Mouse (Mus musculus): ENCODE measurements at regions not wholly inside any gene's neighbourhood (a gene's known extent, or its start where the extent isn't known, plus 50 kb on each side); places are given as distances from the start of the nearest gene placed in this dataset.

- Histone ChIP-seq H3K4me2 (ENCODE audit: low read depth, low read length) (no peak overlapping the region), H3K27ac (replicated peaks; ENCODE audit: low read depth, low read length) (no peak overlapping the region), H3K36me3 (replicated peaks; ENCODE audit: control insufficient read depth, insufficient read depth, low read depth, low read length) (no peaks in the 10 kb centered on the region), H3K9me3 (replicated peaks; ENCODE audit: control insufficient read depth, low read length) (no peaks in the 10 kb centered on the region), H3K9ac (replicated peaks; ENCODE audit: low read length) (no peak overlapping the region), H3K4me1 (ENCODE audit: control insufficient read depth, insufficient read depth, low read length) (no peaks in the 10 kb centered on the region), H3K27me3 (ENCODE audit: control insufficient read depth, insufficient read depth, low read length) (no peaks in the 10 kb centered on the region), H3K4me3 (ENCODE audit: low read depth, low read length) (no peak overlapping the region)
- DNase-seq (ENCODE audit: low spot score) (no peak), ATAC-seq (replicated peaks; ENCODE audit: insufficient number of reproducible peaks, low FRiP score, low TSS enrichment, low read depth) (no peak)
- WGBS, result 67% methylated on average over 2 of the region's 2 CpGs
Measured at GRCm38 (mm10) chr5:148739672-148740071, 187.1 kb upstream of the Ubl3 start.

GRCm38 (mm10) chr5:148739141-148739540, 186.6 kb upstream of the Ubl3 start:
- no peaks in the 10 kb centered on the region for H3K4me1 ChIP-seq (ENCODE audit: control insufficient read depth, insufficient read depth, low read length)
- WGBS, result 69% methylated on average over 3 of the region's 3 CpGs

GRCm38 (mm10) chr5:148729541-148729940, 177.0 kb upstream of the Ubl3 start:
- ATAC-seq (replicated peaks; ENCODE audit: insufficient number of reproducible peaks, low FRiP score, low TSS enrichment, low read depth), result no peak
- H3K9me3 ChIP-seq (replicated peaks; ENCODE audit: control insufficient read depth, low read length), result no peaks in the 10 kb centered on the region
- no peaks in the 10 kb centered on the region for H3K27me3 ChIP-seq (ENCODE audit: control insufficient read depth, insufficient read depth, low read length)
- no peak overlapping the region for H3K4me3 ChIP-seq (ENCODE audit: low read depth, low read length)
- 92% methylated on average over 15 of the region's 15 CpGs for WGBS
- no peak overlapping the region for H3K27ac ChIP-seq (replicated peaks; ENCODE audit: low read depth, low read length)
- H3K36me3 ChIP-seq (replicated peaks; ENCODE audit: control insufficient read depth, insufficient read depth, low read depth, low read length), result no peaks in the 10 kb centered on the region
- no peaks in the 10 kb centered on the region for H3K4me1 ChIP-seq (ENCODE audit: control insufficient read depth, insufficient read depth, low read length)
- no peak overlapping the region for H3K9ac ChIP-seq (replicated peaks; ENCODE audit: low read length)
- no peak overlapping the region for H3K4me2 ChIP-seq (ENCODE audit: low read depth, low read length)
- DNase-seq (ENCODE audit: low spot score), result no peak

More at GRCm38 (mm10) chr5:148739141-148739540, 186.6 kb upstream of the Ubl3 start:
- DNase-seq (ENCODE audit: low spot score), result no peak
- H3K36me3 ChIP-seq (replicated peaks; ENCODE audit: control insufficient read depth, insufficient read depth, low read depth, low read length), result no peaks in the 10 kb centered on the region
- no peaks in the 10 kb centered on the region for H3K9me3 ChIP-seq (replicated peaks; ENCODE audit: control insufficient read depth, low read length)
- H3K9ac ChIP-seq (replicated peaks; ENCODE audit: low read length), result no peak overlapping the region
- no peak overlapping the region for H3K4me3 ChIP-seq (ENCODE audit: low read depth, low read length)
- ATAC-seq (replicated peaks; ENCODE audit: insufficient number of reproducible peaks, low FRiP score, low TSS enrichment, low read depth), result no peak
- no peak overlapping the region for H3K4me2 ChIP-seq (ENCODE audit: low read depth, low read length)
- H3K27ac ChIP-seq (replicated peaks; ENCODE audit: low read depth, low read length), result no peak overlapping the region
- H3K27me3 ChIP-seq (ENCODE audit: control insufficient read depth, insufficient read depth, low read length), result no peaks in the 10 kb centered on the region

- no peaks in the 10 kb centered on the region for H3K4me1 ChIP-seq (ENCODE audit: control insufficient read depth, insufficient read depth, low read length)
- H3K4me2 ChIP-seq (ENCODE audit: low read depth, low read length), result no peak overlapping the region
- H3K36me3 ChIP-seq (replicated peaks; ENCODE audit: control insufficient read depth, insufficient read depth, low read depth, low read length), result no peaks in the 10 kb centered on the region
- H3K9ac ChIP-seq (replicated peaks; ENCODE audit: low read length), result no peak overlapping the region
- H3K4me3 ChIP-seq (ENCODE audit: low read depth, low read length), result no peak overlapping the region
- no peak overlapping the region for H3K27ac ChIP-seq (replicated peaks; ENCODE audit: low read depth, low read length)
- no peak for DNase-seq (ENCODE audit: low spot score)
- ATAC-seq (replicated peaks; ENCODE audit: insufficient number of reproducible peaks, low FRiP score, low TSS enrichment, low read depth), result no peak
- H3K27me3 ChIP-seq (ENCODE audit: control insufficient read depth, insufficient read depth, low read length), result no peaks in the 10 kb centered on the region
- H3K9me3 ChIP-seq (replicated peaks; ENCODE audit: control insufficient read depth, low read length), result no peaks in the 10 kb centered on the region
- WGBS, result 74% methylated on average over 1 of the region's 1 CpGs
Measured at GRCm38 (mm10) chr5:148728492-148728891, 175.9 kb upstream of the Ubl3 start.

GRCm38 (mm10) chr5:148726442-148726841, 173.9 kb upstream of the Ubl3 start:
- H3K4me1 ChIP-seq (ENCODE audit: control insufficient read depth, insufficient read depth, low read length), result no peaks in the 10 kb centered on the region
- 78% methylated on average over 7 of the region's 7 CpGs for WGBS
- H3K9ac ChIP-seq (replicated peaks; ENCODE audit: low read length), result no peak overlapping the region
- H3K36me3 ChIP-seq (replicated peaks; ENCODE audit: control insufficient read depth, insufficient read depth, low read depth, low read length), result no peaks in the 10 kb centered on the region
- ATAC-seq (replicated peaks; ENCODE audit: insufficient number of reproducible peaks, low FRiP score, low TSS enrichment, low read depth) (no peak), DNase-seq (ENCODE audit: low spot score) (no peak)
- H3K4me2 ChIP-seq (ENCODE audit: low read depth, low read length), result no peak overlapping the region
- H3K27me3 ChIP-seq (ENCODE audit: control insufficient read depth, insufficient read depth, low read length), result no peaks in the 10 kb centered on the region
- no peak overlapping the region for H3K4me3 ChIP-seq (ENCODE audit: low read depth, low read length)
- no peaks in the 10 kb centered on the region for H3K9me3 ChIP-seq (replicated peaks; ENCODE audit: control insufficient read depth, low read length)
- no peak overlapping the region for H3K27ac ChIP-seq (replicated peaks; ENCODE audit: low read depth, low read length)

- no peak overlapping the region for H3K4me2 ChIP-seq (ENCODE audit: low read depth, low read length)
- no peak overlapping the region for H3K27ac ChIP-seq (replicated peaks; ENCODE audit: low read depth, low read length)
- H3K4me3 ChIP-seq (ENCODE audit: low read depth, low read length), result no peak overlapping the region
- DNase-seq (ENCODE audit: low spot score), result no peak
- WGBS, result 82% methylated on average over 6 of the region's 6 CpGs
- no peaks in the 10 kb centered on the region for H3K9me3 ChIP-seq (replicated peaks; ENCODE audit: control insufficient read depth, low read length)
- H3K9ac ChIP-seq (replicated peaks; ENCODE audit: low read length), result no peak overlapping the region
- no peaks in the 10 kb centered on the region for H3K36me3 ChIP-seq (replicated peaks; ENCODE audit: control insufficient read depth, insufficient read depth, low read depth, low read length)
- H3K4me1 ChIP-seq (ENCODE audit: control insufficient read depth, insufficient read depth, low read length), result no peaks in the 10 kb centered on the region
- H3K27me3 ChIP-seq (ENCODE audit: control insufficient read depth, insufficient read depth, low read length), result no peaks in the 10 kb centered on the region
- no peak for ATAC-seq (replicated peaks; ENCODE audit: insufficient number of reproducible peaks, low FRiP score, low TSS enrichment, low read depth)
Measured at GRCm38 (mm10) chr5:148724470-148724869, 171.9 kb upstream of the Ubl3 start.

- Histone ChIP-seq H3K27me3 (ENCODE audit: control insufficient read depth, insufficient read depth, low read length) (no peaks in the 10 kb centered on the region), H3K9me3 (replicated peaks; ENCODE audit: control insufficient read depth, low read length) (no peaks in the 10 kb centered on the region; the same call in 1 of the 2 replicates), H3K4me2 (ENCODE audit: low read depth, low read length) (no peak overlapping the region), H3K36me3 (replicated peaks; ENCODE audit: control insufficient read depth, insufficient read depth, low read depth, low read length) (no peaks in the 10 kb centered on the region), H3K4me1 (ENCODE audit: control insufficient read depth, insufficient read depth, low read length) (no peaks in the 10 kb centered on the region), H3K9ac (replicated peaks; ENCODE audit: low read length) (no peak overlapping the region), H3K27ac (replicated peaks; ENCODE audit: low read depth, low read length) (no peak overlapping the region), H3K4me3 (ENCODE audit: low read depth, low read length) (no peak overlapping the region)
- no peak for ATAC-seq (replicated peaks; ENCODE audit: insufficient number of reproducible peaks, low FRiP score, low TSS enrichment, low read depth)
- 94% methylated on average over 11 of the region's 11 CpGs for WGBS
- DNase-seq (ENCODE audit: low spot score), result no peak
Measured at GRCm38 (mm10) chr5:148723677-148724227, 171.2 kb upstream of the Ubl3 start.

- Histone ChIP-seq H3K9ac (replicated peaks; ENCODE audit: low read length) (no peak overlapping the region), H3K27me3 (ENCODE audit: control insufficient read depth, insufficient read depth, low read length) (no peaks in the 10 kb centered on the region), H3K4me1 (ENCODE audit: control insufficient read depth, insufficient read depth, low read length) (no peaks in the 10 kb centered on the region), H3K9me3 (replicated peaks; ENCODE audit: control insufficient read depth, low read length) (no peaks in the 10 kb centered on the region; the same call in 1 of the 2 replicates), H3K36me3 (replicated peaks; ENCODE audit: control insufficient read depth, insufficient read depth, low read depth, low read length) (no peaks in the 10 kb centered on the region), H3K4me2 (ENCODE audit: low read depth, low read length) (no peak overlapping the region), H3K4me3 (ENCODE audit: low read depth, low read length) (no peak overlapping the region), H3K27ac (replicated peaks; ENCODE audit: low read depth, low read length) (no peak overlapping the region)
- DNase-seq (ENCODE audit: low spot score) (no peak), ATAC-seq (replicated peaks; ENCODE audit: insufficient number of reproducible peaks, low FRiP score, low TSS enrichment, low read depth) (no peak)
- WGBS, result 90% methylated on average over 5 of the region's 5 CpGs
Measured at GRCm38 (mm10) chr5:148720604-148721003, 168.0 kb upstream of the Ubl3 start.
